Mouse (Mus musculus) midbrain, embryonic 15.5 days (tissue): Measurements from ENCODE around the gene Stard7. TPM values are rescaled to one million over a fixed set of nuclear protein-coding genes. Genes with fewer than 3 reads are reported as not detected.
"Not testable (repeated sequence)": the region's sequence is repeated elsewhere in the genome, so short reads cannot be mapped to it uniquely, and the experiment has no call there.

ENCODE experiments used
- ATAC-seq: fragments of 200-750 bp; cut with Nextera tagmentation; replicated peaks from 2 replicates; pipeline ENCODE4 v1.8.0; 2017; ENCODE audit warnings: moderate TSS enrichment
- H3K27ac ChIP-seq: fragments of 300-500 bp; sonication (generic); 2 replicates; pipeline ENCODE4 v1.5.1; 2015; ENCODE audit warnings: mild to moderate bottlenecking, inconsistent platforms
- H3K27me3 ChIP-seq: fragments of 300-500 bp; sonication (generic); replicated peaks from 2 replicates; pipeline ENCODE4 v1.6.1; 2015; ENCODE audit warnings: inconsistent platforms
- H3K36me3 ChIP-seq: fragments of 300-500 bp; sonication (generic); replicated peaks from 2 replicates; pipeline ENCODE4 v1.6.1; 2015; ENCODE audit warnings: inconsistent platforms
- H3K4me1 ChIP-seq: fragments of 300-500 bp; sonication (generic); 2 replicates; pipeline ENCODE4 v1.6.1; 2015; ENCODE audit warnings: inconsistent platforms
- H3K4me2 ChIP-seq: fragments of 300-500 bp; sonication (generic); 2 replicates; pipeline ENCODE4 v1.6.1; 2015; ENCODE audit warnings: inconsistent platforms, mild to moderate bottlenecking, moderate library complexity
- H3K4me3 ChIP-seq: fragments of 300-500 bp; sonication (generic); 2 replicates; pipeline ENCODE4 v1.5.1; 2015; ENCODE audit warnings: mild to moderate bottlenecking, inconsistent platforms
- H3K9ac ChIP-seq: fragments of 300-500 bp; sonication (generic); 2 replicates; pipeline ENCODE4 v1.6.1; 2015; ENCODE audit warnings: mild to moderate bottlenecking, inconsistent platforms
- H3K9me3 ChIP-seq: fragments of 300-500 bp; sonication (generic); 2 replicates; pipeline ENCODE4 v1.6.1; 2016; ENCODE audit warnings: inconsistent platforms
- WGBS: fragments of 180-500 bp; shearing (Covaris S2); methylation state at CpG from one replicate; pipeline ENCODE4 v1.1.7; 2015; ENCODE audit warnings: mixed read lengths; 5-methylcytosine and 5-hydroxymethylcytosine counted together
- polyA plus RNA-seq: library from polyadenylated mRNA; unstranded; fragments of >200 nt; fragmentation: Nextera tagmentation; extraction: Ambion mirVana; gene quantifications from 2 replicates; pipeline ENCODE4 v1.2.1, GENCODE M21; 2015

Stard7 gene
- polyA plus RNA-seq, 1 experiment from 2014 or later: 90.8 TPM

DNA sequence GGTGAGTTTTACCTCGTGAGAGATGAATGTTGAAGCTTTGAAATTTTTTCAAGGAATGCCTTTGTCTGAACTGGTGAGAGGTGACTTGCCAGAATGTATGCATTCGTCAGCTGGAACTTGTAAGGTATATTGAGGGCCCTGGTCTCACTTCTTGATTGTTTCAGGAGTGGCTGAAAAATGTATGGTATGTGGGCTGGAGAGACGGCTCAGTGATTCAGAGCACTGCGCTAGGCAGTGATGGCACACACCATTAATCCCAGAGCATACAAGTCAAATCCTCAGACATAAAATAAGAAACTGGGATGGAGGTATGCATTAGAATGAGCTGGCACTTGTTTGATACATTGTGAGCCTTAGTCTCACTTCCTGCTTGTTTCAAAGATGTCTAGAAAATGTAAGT is 22.2 kb downstream of the Stard7 start:
- no peak for ATAC-seq
- H3K4me3 ChIP-seq: no peak overlapping the region
- H3K27me3 ChIP-seq: no peaks in the 10 kb centered on the region
- WGBS: 89% methylated on average over 4 of the region's 4 CpGs
- no peaks in the 10 kb centered on the region for H3K4me1 ChIP-seq
- H3K9me3 ChIP-seq: no peaks in the 10 kb centered on the region
- H3K27ac ChIP-seq: no peak overlapping the region
- H3K9ac ChIP-seq: no peak overlapping the region
- H3K36me3 ChIP-seq: peaks cover 50% of the 10 kb centered on the region
- no peak overlapping the region for H3K4me2 ChIP-seq

DNA sequence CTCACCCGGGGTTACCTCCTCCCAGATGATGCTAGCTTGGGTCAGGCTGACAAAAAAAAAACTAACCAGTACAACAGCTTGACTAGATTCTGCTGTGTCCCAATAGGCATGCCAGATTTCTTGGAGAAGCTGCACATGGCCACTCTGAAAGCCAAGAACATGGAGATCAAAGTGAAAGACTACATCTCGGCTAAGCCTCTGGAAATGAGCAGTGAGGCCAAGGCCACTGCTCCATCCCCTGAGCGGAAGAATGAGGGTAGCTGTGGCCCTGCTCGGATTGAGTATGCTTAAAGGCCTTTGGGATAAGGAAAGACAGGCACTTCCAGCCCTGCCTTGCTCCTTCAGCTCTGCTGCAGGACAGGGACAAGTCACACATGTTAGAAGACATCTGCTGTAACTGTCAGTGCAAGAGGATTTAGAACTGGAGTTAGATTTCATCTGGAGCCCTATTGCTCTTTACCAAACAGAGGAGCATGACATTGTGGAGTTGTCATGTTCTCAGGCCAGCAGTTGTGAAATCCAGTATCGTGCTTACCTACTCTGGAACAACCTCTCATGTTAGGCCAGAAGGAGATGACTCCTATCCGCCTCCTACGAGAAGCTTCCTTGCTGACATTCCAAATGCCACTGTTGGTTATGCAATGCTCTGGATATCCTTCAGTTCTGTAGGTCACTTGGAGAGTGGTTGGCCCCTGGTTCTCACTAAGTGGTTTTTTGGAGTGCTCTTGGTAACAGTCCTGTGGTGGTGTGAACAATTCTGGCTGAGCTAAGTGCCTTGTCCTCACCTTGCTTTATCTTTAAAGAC is 27.2 kb downstream of the Stard7 start:
- Histone ChIP-seq H3K27ac (no peak overlapping the region), H3K9me3 (no peaks in the 10 kb centered on the region), H3K4me3 (no peak overlapping the region), H3K4me2 (no peak overlapping the region), H3K9ac (no peak overlapping the region), H3K4me1 (no peaks in the 10 kb centered on the region), H3K36me3 (peaks cover 59% of the 10 kb centered on the region), H3K27me3 (no peaks in the 10 kb centered on the region)
- ATAC-seq: no peak
- 96% methylated on average over 7 of the region's 7 CpGs for WGBS

DNA sequence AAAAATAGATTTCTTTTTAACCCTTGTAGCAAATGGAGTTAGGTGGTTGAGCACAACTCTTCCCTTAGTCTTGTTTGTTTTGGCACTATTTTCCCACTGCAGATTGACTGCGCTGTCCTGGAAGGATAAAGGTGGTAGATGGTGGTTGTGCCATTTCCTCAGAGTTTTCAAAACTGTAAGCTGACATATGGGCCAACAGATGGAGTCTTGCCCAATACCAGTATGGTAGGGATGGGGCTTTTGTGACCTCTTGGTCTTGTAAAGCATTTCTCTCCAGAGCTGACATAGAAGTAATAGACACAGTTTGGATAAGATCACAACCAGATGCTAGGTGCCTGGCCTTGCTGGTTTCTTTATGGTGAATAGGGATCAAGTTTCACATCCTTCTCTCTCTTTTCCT is 28.0 kb downstream of the Stard7 start:
- H3K4me3 ChIP-seq: no peak overlapping the region
- H3K36me3 ChIP-seq: peaks cover 55% of the 10 kb centered on the region
- ATAC-seq: no peak
- no peaks in the 10 kb centered on the region for H3K9me3 ChIP-seq
- H3K27me3 ChIP-seq: no peaks in the 10 kb centered on the region
- H3K4me2 ChIP-seq: no peak overlapping the region
- H3K4me1 ChIP-seq: no peaks in the 10 kb centered on the region
- no peak overlapping the region for H3K27ac ChIP-seq
- WGBS: 98% methylated on average over 1 of the region's 1 CpGs
- H3K9ac ChIP-seq: no peak overlapping the region

DNA sequence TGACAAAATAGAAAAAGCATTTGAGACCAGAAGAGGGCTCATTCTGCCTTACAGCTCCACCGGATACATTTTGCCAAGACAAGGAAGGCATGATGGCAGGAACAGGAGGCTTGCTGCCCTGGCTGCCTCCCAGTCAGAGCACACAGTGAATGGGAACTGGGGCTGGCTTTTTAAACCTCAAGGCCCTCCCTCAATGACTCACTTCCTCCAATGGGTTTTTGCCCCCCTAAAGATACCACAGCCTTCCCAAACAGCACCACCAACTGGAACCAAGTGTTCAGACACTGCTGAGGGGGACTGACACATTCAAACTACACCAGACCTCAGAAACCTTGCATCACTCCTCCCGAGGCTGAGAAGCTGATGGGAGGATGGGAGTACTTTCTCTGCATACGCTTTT is 30.7 kb downstream of the Stard7 start:
- H3K27ac ChIP-seq: no peak overlapping the region
- H3K4me3 ChIP-seq: no peak overlapping the region
- H3K4me1 ChIP-seq: no peaks in the 10 kb centered on the region
- 80% methylated on average over 3 of the region's 3 CpGs for WGBS
- H3K4me2 ChIP-seq: no peak overlapping the region
- no peak overlapping the region for H3K9ac ChIP-seq
- no peak for ATAC-seq
- H3K36me3 ChIP-seq: peaks cover 36% of the 10 kb centered on the region
- no peaks in the 10 kb centered on the region for H3K9me3 ChIP-seq
- no peaks in the 10 kb centered on the region for H3K27me3 ChIP-seq

DNA sequence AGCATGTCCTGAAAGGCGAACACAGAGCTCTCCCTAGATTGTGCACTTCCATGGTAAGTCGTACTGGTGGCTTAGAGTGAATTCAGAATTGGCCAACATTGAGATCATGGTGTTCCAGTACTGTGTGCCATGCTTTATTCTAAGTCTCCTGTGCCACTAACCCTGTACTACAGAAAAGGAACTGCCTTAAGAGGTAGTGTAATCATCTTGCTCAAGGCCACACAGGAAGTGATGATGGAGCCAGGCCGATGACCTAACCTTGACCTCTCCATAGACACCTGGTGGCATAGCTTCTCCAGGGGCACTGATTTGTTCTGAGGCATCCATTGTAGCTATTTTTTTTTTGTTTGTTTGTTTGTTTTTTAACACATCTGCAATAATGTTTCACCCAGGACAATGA is 31.9 kb downstream of the Stard7 start:
- peaks cover 31% of the 10 kb centered on the region for H3K36me3 ChIP-seq
- no peak for ATAC-seq
- no peaks in the 10 kb centered on the region for H3K9me3 ChIP-seq
- 96% methylated on average over 3 of the region's 3 CpGs for WGBS
- H3K4me1 ChIP-seq: no peaks in the 10 kb centered on the region
- no peak overlapping the region for H3K4me2 ChIP-seq
- H3K27me3 ChIP-seq: no peaks in the 10 kb centered on the region
- no peak overlapping the region for H3K27ac ChIP-seq
- H3K9ac ChIP-seq: no peak overlapping the region
- no peak overlapping the region for H3K4me3 ChIP-seq

DNA sequence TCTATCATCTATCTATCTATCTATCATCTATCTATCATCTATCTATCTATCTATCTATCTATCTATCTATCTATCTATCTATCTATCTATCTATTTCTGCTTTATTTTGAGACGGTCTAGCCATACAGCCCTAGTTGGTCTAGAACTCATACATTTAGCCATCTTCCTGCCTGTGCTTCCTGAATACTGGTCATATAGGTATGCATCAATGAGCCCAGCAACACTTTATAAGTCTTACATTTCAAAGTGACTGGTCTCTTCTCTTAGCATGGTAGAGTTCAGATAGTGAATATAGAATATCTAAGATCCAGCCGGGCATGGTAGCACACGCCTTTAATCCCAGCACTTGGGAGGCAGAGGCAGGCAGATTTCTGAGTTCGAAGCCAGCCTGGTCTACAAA is 34.2 kb downstream of the Stard7 start:
- not testable (repeated sequence) for H3K36me3 ChIP-seq, ATAC-seq, H3K9ac ChIP-seq, H3K4me3 ChIP-seq, H3K27ac ChIP-seq, H3K4me2 ChIP-seq, H3K4me1 ChIP-seq, H3K9me3 ChIP-seq, H3K27me3 ChIP-seq
- WGBS: 93% methylated on average over 4 of the region's 4 CpGs

DNA sequence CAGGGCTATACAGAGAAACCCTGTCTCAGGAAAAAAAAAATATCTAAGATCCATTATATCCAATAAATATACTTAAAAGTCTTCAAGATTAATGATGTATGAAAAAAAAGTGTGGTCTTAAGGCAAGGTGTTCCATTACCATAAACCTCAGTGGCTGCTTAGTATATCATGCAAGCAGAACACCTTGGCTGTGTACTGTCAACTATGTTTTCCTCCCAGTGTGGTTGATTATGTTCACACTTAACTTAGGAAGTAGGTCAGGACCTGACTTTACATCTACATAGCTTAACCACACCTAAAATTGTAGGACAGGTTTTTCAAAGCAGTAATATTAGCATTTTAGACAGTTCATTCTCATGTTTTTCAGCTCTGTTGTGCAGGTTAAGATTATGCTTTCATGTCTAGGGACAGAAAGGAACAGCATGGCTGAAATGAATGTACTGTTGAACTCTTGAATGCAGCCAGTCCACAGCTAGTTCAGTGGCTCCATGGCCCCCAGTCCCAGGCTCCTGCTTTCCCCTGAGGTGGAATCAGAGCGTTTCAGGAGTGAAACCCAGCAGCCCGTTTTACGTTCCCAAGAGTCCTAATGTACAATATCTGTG is 34.7 kb downstream of the Stard7 start:
- 87% methylated on average over 3 of the region's 3 CpGs for WGBS
- Histone ChIP-seq H3K27ac (no peak overlapping the region), H3K9ac (no peak overlapping the region), H3K4me3 (no peak overlapping the region), H3K4me1 (no peaks in the 10 kb centered on the region), H3K4me2 (no peak overlapping the region), H3K27me3 (no peaks in the 10 kb centered on the region), H3K9me3 (no peaks in the 10 kb centered on the region), H3K36me3 (0 out of 2 replicates have a peak, but pooled peaks cover 7% of the 10 kb centered on the region)
- ATAC-seq: no peak

DNA sequence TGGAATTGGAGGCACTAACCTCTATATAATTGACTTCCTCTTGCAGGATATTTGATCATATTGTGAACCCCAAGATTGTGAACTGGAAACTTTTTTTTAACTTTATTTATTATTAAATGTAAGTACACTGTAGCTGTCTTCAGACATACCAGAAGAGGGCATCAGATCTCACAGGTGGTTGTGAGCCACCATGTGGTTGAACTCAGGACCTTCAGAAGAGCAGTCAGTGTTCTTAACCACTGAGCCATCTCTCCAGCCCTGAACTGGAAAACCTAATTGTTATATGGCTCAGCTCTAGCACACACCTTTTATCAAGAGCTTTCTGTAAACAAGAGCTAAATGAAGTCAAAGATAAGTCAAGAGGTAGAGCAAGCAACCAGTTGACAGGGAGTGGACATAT is 36.1 kb downstream of the Stard7 start:
- Histone ChIP-seq H3K4me1 (no peaks in the 10 kb centered on the region), H3K27me3 (no peaks in the 10 kb centered on the region), H3K4me3 (no peak overlapping the region), H3K27ac (no peak overlapping the region), H3K9ac (no peak overlapping the region), H3K9me3 (no peaks in the 10 kb centered on the region), H3K36me3 (0 out of 2 replicates have a peak, but pooled peaks cover 3% of the 10 kb centered on the region), H3K4me2 (no peak overlapping the region)
- no peak for ATAC-seq

DNA sequence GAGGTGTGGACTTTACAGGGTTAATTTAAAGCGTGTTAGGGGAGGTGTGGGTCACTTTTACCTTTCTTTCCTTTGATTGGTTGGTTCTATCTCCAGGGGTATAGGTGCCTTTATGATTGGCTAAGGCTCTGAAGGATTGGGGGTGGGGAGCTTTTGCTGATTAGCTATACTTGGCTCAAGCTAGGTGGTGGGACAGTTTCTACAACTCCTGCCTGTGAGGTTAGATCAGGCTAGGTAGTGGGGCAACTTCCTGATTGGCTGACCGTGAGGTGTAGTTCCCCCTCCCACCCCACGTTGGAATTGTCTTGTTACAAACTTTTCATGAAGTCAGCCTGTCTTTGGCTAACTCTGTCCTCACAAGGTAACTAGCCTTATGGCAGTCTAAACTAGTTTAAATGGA is 37.2 kb downstream of the Stard7 start:
- ATAC-seq: no peak
- Histone ChIP-seq H3K9me3 (no peaks in the 10 kb centered on the region), H3K4me2 (no peak overlapping the region), H3K4me1 (no peaks in the 10 kb centered on the region), H3K36me3 (no peaks in the 10 kb centered on the region), H3K9ac (no peak overlapping the region), H3K4me3 (no peak overlapping the region), H3K27ac (no peak overlapping the region), H3K27me3 (no peaks in the 10 kb centered on the region)
- WGBS: 53% methylated on average over 3 of the region's 3 CpGs

DNA sequence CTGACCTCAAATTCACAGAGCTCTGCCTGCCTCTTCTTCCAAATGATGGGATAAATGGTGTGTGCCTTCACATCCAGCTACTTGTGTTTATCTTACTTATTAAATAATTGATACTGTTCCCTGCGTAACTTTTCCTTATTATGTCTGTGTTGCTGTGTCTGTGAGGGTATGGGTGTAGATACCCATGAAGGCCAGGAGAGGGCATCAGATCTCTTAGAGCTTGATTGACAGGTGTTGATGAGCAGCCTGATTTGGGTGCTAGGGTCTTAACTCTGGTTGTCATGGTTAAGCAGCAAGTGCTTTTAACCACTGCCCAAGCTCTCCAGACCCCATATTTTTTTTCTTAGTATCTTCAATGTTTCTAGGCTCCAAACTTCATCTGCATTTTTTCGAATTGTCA is 38.6 kb downstream of the Stard7 start:
- 90% methylated on average over 2 of the region's 2 CpGs for WGBS
- ATAC-seq: no peak

DNA sequence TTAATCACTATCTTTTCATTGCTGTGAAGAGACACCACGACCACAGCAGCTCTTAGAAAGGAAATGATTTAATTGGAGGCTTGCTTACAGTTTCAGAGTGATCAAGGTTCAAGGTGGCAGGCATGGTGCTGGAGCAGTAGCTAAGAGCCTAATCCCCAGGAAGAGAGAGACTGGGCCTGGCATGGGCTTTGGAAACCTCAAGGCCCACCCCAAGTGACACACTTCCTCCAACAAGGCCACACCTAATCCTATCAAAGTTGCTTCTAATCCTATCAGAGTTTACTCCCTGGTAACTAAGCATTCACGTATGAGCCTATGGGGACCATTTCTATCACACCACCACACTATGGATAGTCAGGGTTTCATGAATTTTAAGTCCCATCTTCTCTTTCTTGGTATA is 40.2 kb downstream of the Stard7 start:
- H3K4me2 ChIP-seq: no peak overlapping the region
- H3K27ac ChIP-seq: no peak overlapping the region
- no peaks in the 10 kb centered on the region for H3K36me3 ChIP-seq
- H3K9ac ChIP-seq: no peak overlapping the region
- 58% methylated on average over 2 of the region's 2 CpGs for whole genome bisulfite sequencing
- no peak overlapping the region for H3K4me3 ChIP-seq
- H3K27me3 ChIP-seq: no peaks in the 10 kb centered on the region
- no peaks in the 10 kb centered on the region for H3K4me1 ChIP-seq
- no peaks in the 10 kb centered on the region for H3K9me3 ChIP-seq
- no peak for ATAC-seq

More for the DNA sequence above, 38.6 kb downstream of the Stard7 start:
- Histone ChIP-seq H3K9me3 (no peaks in the 10 kb centered on the region), H3K36me3 (no peaks in the 10 kb centered on the region), H3K4me2 (no peak overlapping the region), H3K4me3 (no peak overlapping the region), H3K4me1 (no peaks in the 10 kb centered on the region), H3K27me3 (no peaks in the 10 kb centered on the region), H3K9ac (no peak overlapping the region), H3K27ac (no peak overlapping the region)

DNA sequence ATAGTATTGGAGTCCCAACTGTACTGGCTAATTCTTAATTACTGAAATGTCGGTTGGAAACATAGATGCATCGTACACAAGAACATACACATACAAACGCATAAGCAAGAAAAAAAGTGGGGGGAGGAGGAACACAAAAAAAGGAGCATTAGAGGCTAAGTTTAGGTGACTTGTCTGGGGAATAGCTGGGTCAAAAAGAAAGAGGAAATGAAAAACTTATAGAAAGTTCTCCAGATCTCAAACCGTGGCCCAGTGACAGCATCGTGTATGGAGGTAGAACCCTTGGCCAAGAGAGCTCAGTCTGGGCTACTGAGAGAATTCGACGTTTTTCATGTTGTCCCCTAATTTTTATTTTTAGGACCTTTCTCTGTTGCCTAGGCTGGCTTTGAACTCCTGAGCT is 40.7 kb downstream of the Stard7 start:
- Histone ChIP-seq H3K27ac (no peak overlapping the region), H3K4me3 (no peak overlapping the region), H3K4me2 (no peak overlapping the region), H3K27me3 (no peaks in the 10 kb centered on the region), H3K36me3 (no peaks in the 10 kb centered on the region), H3K9ac (no peak overlapping the region), H3K9me3 (no peaks in the 10 kb centered on the region), H3K4me1 (no peaks in the 10 kb centered on the region)
- ATAC-seq: no peak
- 90% methylated on average over 7 of the region's 7 CpGs for WGBS

DNA sequence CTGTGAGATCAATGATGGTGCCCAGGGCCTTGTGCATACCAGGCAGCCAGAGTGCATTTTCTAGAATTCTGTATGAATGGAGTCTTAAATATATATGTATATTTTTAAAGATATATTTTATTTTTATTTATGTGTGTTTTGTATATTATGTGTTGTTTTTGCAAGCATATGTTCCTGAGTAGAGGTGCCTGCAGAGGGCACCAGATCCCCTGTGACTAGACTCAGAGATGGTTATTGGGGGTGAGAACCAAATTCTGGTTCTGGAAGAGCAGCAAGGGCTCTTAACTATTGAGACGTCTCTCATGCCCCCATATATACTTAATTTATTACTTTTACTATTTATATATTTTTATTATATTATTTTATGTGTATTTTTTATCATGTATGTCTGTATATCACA is 41.2 kb downstream of the Stard7 start:
- H3K4me3 ChIP-seq: no peak overlapping the region
- no peaks in the 10 kb centered on the region for H3K9me3 ChIP-seq
- 88% methylated on average over 1 of the region's 1 CpGs for WGBS
- H3K27me3 ChIP-seq: no peaks in the 10 kb centered on the region
- H3K27ac ChIP-seq: no peak overlapping the region
- no peak overlapping the region for H3K9ac ChIP-seq
- H3K36me3 ChIP-seq: no peaks in the 10 kb centered on the region
- H3K4me2 ChIP-seq: no peak overlapping the region
- ATAC-seq: no peak
- no peaks in the 10 kb centered on the region for H3K4me1 ChIP-seq
